Mouse (Mus musculus) hindbrain, embryonic 14.5 days (tissue): ENCODE measurements around the gene St8sia1. TPM values are rescaled to one million over a fixed set of nuclear protein-coding genes. Genes with fewer than 3 reads are reported as not detected.

Experiments used
- polyA plus RNA-seq: library from polyadenylated mRNA; unstranded; fragments of >200 nt; fragmentation: Nextera tagmentation; extraction: Ambion mirVana; gene quantifications from 2 replicates; pipeline ENCODE4 v1.2.1, GENCODE M21; 2014

St8sia1 gene
- polyA plus RNA-seq, 1 experiment from 2014 or later: 6.1 TPM

Other genes starting within 250 kb of the St8sia1 start
- 202 and 219 TPM in 2 replicates for gene Cmas, start 207.8 kb downstream of the St8sia1 start, polyA plus RNA-seq
- gene Sult6b2, start 159.9 kb downstream of the St8sia1 start, polyA plus RNA-seq: not detected in 2 replicates
- 36.5 and 40.7 TPM in 2 replicates for gene C2cd5, start 135.7 kb upstream of the St8sia1 start, polyA plus RNA-seq
- gene Etnk1, start 202.8 kb upstream of the St8sia1 start, polyA plus RNA-seq: 62.1 and 73.4 TPM in 2 replicates